Mouse (Mus musculus) adrenal gland, postnatal 36 days (tissue): ENCODE results near the gene Trpm1. TPM values are rescaled to one million over a fixed set of nuclear protein-coding genes. Genes with fewer than 3 reads are reported as not detected.

Experiments used
- DNase-seq, 2 experiments: peaks; one replicate each; pipeline ENCODE4 v3.0.0; 2021; ENCODE audit warnings: mixed read lengths in 1 of 2
- total RNA-seq, 2 experiments: library from RNA; stranded (reverse); gene quantifications; 2 replicates each; pipeline ENCODE4 v1.2.3; 2021

The Trpm1 gene
- total RNA-seq, 2 experiments from 2014 or later = not detected

- DNase-seq = no peak
These were observed 10.3 kb downstream of the Trpm1 start for GRCm38 (mm10) chr7:64163890-64164289.

DNA sequence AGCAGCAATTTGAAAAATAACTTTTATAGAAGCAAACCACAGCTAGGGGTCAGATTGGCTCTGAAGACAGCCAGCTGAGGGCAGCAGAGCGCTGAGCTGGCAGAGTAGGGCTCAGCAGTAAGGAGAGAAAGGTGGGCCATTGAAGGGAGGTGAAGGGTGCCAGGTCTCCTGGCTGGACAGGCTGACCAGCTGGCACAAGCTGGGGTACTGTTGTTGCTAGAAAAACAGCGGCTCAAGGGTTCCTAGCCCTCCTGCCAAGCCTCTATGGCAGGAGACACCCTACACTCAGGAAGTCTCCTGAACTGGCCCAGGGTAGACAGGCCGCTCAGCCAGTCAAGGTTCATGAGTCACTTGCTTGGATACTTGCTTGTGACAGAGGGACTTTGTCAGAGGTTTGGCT lies 11.4 kb downstream of the Trpm1 start:
- peak; percentile 52 to 72 for DNase-seq

GRCm38 (mm10) chr7:64166025-64166424 lies 12.4 kb downstream of the Trpm1 start:
- no peak for DNase-seq

DNA sequence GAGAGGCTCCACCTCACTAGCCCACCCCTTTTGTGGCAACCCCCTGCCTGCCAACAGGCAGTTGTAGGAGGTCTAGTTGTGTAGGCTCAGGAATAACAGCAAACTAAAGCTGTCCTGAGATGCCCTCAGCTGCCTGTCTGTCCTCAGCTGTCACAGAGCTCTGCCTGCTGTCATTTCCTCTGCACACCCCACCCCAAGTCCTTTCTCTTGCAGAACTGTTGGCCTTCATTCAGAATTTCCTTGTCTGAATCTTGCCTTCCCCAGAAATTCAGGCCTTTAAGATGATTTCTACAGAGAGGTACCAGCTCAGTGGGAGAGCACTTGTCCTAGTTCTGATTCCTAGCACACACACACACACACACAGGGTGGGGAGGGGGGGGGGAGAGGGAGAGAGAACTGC lies 13.1 kb downstream of the Trpm1 start:
- DNase-seq = no peak

GRCm38 (mm10) chr7:64179310-64179709 lies 25.7 kb downstream of the Trpm1 start:
- peak in 1 of 2 experiments; percentile 37 for DNase-seq

- no peak for DNase-seq
These were observed 31.7 kb downstream of the Trpm1 start for GRCm38 (mm10) chr7:64185203-64185931.

- DNase-seq = no peak
These were observed 32.3 kb downstream of the Trpm1 start for GRCm38 (mm10) chr7:64185932-64186312.

DNA sequence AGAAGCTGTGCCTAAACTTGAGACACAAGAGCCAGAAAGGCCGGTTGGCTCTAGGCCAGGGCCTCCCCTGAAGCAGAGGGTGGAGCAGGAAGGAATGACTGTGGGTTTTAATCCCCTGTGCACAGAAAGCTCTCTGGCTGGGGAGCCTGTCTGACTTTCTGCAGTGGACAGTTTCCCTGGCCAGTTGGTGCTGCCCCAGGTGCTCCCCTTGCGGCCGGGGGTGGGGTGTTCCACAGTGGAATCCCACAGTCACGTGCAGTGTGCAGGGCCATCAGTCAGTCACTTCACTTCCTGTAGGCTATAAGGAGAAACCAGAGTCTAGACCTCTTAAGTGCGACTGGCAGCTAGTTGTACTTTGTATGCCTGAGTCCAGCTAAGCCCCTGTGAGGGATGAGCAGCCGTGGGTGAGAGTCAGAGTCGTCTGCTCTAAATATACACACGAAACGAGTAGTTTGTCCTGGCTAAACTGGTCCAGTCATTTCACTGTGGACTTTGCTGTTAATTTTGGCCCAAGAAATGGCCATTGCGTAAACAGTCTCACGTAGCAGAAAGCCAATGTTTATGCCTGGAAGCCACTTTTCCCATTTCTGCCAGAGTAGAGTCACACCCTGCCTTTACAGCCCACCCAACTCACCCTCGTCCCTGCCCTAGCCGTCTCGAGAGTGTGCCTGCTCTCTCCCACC lies 38.8 kb downstream of the Trpm1 start:
- DNase-seq = peak; percentile 15 to 45

GRCm38 (mm10) chr7:64193476-64193875 lies 39.8 kb downstream of the Trpm1 start:
- DNase-seq = no peak

GRCm38 (mm10) chr7:64196114-64196513 lies 42.5 kb downstream of the Trpm1 start:
- no peak for DNase-seq

GRCm38 (mm10) chr7:64208700-64209099 lies 55.1 kb downstream of the Trpm1 start:
- no peak for DNase-seq

- no peak for DNase-seq
These were observed 59.2 kb downstream of the Trpm1 start for GRCm38 (mm10) chr7:64212870-64213269.

- DNase-seq = no peak
These were observed 60.4 kb downstream of the Trpm1 start for GRCm38 (mm10) chr7:64214066-64214465.

DNA sequence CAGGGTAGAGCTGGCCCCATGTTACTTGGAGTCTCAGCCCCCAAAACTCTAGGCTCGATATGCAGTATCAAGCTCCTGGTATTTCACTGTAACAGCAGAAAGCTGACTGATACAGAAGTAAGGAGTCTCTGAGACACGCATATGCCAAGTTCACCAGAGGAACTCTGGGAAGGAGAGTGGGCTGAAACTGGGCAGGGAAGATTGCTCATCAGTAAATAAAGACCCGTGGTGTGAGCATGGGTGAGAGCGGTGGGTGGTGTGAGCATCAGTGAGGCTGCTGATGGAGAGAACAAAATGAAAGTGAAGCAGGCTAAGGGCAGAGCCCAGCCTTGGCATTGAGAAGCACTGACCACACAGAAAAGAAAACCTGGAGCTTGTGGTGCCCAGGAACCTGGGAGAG lies 62.0 kb downstream of the Trpm1 start:
- DNase-seq = no peak

GRCm38 (mm10) chr7:64217428-64217827 lies 63.8 kb downstream of the Trpm1 start:
- no peak for DNase-seq

GRCm38 (mm10) chr7:64219765-64220164 lies 66.1 kb downstream of the Trpm1 start:
- no peak for DNase-seq

- DNase-seq = no peak
These were observed 69.6 kb downstream of the Trpm1 start for GRCm38 (mm10) chr7:64223215-64223614.

DNA sequence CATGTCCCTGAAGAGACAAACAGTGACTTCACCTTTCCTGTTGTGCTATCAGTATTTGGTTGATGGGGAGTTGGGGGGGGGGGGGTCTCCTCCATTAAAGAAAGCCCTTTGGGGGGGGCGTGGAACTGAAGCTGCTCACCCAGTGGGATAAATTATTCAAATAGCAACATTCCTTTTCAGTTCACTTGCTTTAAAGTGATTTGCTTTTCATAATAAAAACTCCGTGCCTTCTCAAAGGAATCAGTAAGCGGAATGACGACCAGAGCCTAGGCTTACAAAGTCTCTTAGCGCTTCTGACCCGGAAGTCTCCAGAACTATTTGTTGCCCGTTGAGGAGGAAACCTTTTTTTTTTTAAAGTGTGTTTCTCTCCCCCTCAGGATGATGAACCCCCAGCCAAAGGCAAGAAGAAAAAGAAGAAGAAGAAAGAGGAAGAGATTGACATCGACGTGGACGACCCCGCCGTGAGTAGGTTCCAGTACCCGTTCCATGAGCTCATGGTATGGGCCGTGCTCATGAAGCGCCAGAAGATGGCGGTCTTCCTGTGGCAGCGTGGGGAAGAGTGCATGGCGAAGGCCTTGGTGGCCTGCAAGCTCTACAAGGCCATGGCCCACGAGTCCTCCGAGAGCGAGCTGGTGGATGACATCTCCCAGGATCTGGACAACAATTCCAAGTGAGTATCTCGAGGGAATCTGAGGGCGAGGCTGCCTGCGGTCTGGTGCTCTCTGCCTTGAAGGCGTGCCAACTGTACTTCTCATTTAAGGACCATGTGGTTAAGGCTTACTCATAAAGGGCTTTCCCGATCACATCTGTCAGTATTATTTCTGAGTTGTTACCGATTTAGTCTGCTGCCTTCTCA lies 72.9 kb downstream of the Trpm1 start:
- DNase-seq = peak; percentile 12 to 28

DNA sequence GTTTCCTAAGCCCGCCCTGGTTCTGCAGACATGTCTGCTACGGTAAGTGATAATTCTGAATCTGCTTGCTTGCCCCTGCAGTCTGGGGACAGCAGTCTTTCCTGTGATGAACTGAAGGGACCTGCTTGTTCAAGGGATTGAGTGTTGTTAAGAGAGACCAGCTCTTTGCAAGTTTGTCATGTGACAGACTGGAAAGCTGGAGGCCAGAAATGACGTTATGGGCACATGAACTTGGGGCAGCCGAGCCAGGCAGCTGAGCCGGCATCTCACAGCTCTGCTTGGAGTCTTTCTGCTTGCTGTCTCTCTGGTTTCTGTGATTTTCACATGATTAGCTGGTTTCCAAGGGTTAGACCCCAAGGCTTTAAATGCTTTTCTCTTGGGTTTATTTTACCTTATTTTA lies 74.0 kb downstream of the Trpm1 start:
- no peak for DNase-seq

DNA sequence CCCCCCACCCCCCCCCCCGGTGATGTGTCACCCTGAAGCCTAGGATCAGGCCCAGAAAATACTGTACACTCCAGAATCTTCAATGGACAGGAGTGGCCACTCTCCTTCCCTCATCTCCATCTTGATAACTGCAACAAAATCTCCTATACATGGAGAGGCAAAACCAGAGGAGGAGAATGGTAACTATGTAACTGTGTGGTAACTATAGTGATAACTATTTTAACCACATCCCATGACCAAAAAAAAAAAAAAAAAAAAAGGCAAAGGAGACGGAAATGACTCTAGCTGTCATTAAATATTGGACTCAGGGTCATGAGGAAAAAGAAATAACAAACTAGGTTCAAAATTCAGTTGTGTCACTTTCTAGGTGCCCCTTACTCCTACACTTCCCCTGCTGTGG lies 74.7 kb downstream of the Trpm1 start:
- DNase-seq = no peak

DNA sequence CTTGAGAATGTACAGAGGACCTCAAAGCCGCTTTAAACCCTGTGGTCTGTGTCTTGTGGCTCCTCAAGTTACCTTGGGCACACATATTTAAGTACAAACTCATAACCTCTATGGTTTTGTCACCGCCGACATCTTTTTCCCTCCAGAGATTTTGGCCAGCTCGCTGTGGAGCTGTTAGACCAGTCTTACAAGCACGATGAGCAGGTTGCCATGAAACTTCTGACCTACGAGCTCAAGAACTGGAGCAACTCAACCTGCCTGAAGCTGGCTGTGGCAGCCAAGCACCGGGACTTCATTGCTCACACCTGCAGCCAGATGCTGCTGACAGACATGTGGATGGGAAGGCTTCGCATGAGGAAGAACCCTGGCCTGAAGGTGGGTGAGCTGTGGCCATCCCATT lies 76.3 kb downstream of the Trpm1 start:
- DNase-seq = no peak

GRCm38 (mm10) chr7:64231001-64231400 lies 77.4 kb downstream of the Trpm1 start:
- DNase-seq = no peak

GRCm38 (mm10) chr7:64231996-64232395 lies 78.4 kb downstream of the Trpm1 start:
- DNase-seq = no peak
